Mouse (Mus musculus) kidney, postnatal 10 days (tissue): Measurements from ENCODE around the gene Colgalt2.
A peak's percentile ranks its signal among the peaks of the same experiment; 100 is the strongest.

Experiments
- DNase-seq: peaks from one replicate; pipeline ENCODE4 v3.0.0; 2021; ENCODE audit warnings: mixed read lengths

Gene Colgalt2

DNA sequence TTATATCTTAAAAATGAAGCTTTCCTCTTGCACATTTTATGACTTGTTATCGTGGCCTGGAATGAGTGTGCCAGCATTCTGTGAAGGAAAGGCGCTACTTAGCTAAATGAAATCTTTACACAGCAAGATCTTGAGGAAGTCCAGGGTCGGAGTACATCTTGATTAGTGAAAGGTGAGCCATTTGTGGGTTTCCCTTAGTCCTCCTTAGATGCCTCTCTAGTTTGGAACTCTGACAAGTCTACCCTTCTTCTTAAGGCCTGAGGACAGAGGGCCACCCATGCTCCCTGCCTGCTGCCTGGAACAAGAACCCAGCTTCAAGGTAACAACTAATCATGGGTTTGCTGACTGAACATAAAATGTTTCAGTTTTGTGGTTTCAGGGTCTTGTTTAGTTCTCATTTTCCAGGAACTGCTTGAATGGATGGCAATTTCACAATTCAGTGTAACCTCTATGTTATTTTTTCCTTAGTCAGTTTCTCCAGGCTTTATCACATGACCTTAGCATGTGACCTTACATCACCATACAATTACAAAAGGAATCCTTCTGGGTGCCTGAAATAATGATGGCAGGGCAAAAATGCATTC is 140.8 kb downstream of the Colgalt2 start:
- no peak for DNase-seq

DNA sequence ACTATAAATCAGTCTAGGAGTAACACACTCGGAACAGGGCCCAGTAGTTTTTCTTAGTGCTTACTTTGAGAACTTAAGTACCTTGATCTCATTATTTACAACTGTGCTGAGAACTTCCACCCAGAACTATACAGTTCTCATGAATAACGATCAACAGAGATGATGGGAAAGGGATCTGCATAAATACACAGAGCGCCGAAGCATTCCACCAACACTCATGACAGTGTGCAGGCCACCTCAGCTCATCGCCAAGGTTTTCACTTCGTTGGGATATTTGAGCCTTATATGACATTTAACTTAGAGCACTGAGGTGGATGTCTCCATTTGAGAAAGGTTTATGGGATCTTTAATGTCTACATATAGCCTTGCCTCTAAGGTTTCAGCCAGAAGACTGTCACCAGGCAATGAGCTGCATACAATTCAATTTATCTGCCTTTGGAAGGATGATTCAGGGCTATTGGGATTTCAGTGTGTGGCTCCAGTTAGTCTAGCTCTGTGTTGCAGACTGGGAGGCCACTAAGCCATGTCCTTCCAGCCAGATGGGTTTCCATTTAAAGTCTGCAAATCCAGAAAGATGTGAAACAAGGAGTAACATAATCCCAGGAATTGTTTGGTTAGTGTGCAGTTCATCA is 143.2 kb downstream of the Colgalt2 start:
- DNase-seq: no peak

DNA sequence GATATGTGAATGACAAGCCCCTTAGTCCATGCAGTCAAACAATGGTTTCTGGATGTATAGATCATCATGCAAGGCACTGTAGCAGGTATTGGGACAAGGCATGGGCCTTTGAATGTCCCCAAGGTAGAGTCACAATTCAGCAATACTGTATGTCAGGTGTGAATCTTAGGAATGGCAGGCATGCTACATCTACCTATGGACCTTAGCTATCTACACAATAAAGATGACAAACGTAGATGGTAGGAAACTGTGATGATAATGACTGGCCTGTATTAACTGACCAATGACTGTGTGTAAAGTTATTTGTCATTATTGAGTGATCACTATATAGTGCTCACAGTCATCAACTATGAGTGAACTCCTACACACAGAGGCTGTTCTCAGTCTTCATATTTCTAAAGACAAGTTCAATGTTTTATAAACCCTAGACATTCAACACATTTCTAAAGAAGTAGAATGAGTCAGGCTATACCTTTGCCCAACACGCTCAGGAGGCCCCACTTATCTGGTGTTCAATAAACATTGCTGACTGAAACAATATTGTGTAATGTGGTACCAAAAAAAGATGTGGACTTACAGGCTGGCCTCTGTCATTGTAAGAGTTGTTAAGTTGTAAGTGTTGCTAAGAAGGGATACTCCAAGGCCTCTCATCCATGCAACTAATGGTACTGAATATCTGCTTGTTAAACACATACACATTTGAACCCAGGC is 144.0 kb downstream of the Colgalt2 start:
- no peak for DNase-seq

DNA sequence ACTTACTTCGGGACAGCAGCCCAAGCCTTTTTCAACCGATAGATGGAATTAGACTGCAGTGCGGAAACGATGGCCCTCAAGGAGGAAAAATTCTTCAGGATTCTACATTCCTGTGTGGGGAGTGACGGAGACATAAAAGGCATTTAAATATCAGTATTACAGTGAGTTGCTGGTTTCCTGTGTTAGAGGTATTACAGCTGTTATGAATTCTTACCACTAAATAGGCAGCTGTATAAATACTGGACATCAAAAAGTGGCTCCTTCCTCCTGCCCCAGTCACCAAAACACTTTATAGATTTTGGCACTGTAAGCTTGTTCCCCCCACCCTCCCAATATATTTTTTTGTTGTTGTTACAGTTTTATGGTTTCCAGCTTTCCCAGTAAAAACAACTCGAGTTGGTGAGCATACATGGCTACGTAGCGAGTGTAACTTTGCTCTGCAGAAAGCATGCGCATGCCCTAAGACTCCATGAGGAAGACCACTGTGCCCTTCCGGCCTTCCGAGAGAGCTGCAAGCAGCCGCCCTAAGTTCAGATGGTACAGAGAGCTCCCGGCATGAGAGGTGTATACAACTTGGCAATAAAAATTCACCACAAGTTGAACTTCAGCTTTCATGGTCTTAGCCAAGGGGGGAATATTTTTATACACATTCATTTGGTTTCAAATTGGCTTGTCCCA is 149.6 kb downstream of the Colgalt2 start:
- DNase-seq: no peak

DNA sequence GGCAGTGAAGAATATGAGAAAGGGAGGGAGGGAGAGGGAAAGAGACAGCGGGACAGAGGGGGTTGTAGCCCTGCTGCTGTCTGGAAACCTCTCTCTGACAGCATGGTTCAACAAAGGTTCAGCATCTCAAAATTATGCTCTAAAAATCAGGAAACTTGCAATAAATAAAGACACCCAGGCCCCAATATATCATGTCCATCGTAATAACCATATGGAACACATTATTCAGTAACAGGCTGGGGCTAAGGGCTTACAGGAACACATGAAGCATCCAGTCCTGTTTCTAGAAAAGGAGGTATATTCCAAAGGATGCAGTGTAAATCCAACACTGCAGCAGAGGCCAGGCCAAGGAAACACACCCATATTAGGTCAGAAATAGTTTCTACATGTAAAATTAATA is 150.9 kb downstream of the Colgalt2 start:
- no peak for DNase-seq

DNA sequence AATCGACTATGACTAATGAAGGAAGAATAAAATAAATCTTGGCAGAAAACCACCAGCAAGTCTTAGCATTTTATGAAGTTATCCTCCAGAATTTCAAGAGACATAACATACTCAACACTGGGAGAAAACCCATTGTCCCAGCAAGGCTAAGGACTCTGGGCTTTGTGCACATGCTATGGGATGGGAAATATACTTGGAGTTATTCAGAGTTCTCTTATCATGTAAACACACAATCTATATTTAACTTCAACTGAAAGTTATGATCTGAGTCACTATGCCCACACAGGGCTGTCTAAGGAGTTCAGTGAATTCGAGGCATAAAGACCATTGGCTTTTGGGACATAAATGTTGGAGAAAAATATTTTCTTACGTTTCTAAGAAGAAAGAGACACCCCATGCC is 151.3 kb downstream of the Colgalt2 start:
- DNase-seq: no peak

DNA sequence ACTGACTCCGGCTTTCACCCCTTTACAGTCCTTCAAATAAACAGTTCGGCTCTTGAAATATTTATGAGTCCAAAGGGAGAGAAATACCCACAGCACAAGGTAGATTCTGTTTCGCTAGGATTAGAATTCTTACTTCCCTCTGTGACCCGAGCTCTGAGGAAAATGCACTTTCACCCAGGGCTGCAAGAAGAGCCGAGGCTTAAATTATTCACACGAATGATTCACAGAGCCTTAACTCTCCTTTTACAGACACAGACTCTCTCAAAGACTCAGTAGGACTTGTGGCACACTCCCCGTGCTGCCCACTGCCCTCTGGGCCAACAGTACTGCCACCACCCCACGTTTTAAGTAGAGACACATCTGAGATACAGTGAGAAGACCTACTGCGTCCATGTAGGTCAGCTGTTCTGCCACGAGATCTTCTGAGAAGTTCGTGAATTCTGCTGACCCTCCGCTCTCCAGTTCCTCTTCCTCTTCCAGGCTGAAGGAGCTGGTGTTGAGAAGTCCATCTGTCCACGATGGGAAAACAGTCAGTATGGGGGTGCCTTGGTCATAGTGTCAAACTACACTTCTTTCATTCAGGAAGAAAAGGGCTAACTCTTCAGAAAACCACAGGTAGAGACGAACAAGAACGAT is 154.4 kb downstream of the Colgalt2 start:
- DNase-seq: no peak

DNA sequence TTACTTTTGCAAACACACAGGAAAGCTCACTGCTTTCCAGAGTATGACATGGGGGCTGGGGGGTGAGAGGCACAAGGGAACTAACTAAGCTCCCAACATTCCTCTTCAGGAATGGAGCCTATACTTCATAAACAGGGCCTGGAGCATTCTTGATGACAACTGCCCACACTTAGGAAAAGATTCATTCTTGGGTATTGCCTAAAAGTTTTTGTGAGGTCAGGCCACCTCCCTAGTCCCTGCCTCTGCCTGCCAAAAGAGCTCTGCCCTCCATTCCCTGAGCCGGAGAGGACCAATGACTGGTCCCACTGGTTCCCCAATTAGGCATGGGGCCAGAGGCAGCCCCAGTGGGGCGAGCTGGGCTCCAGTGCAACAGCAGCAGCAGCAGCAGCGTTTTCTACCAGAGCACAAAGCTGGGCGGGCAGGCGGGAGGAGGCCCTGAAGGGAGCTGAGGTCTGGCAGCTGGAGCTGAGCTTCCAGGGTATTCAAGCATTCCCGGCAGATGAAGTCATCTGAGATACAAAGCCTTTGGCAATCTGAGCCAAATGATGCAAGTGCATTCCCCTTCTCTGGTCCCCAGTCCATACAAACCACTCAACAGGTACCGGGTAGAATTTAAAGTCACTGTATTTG is 156.4 kb downstream of the Colgalt2 start:
- DNase-seq: peak; percentile 82

DNA sequence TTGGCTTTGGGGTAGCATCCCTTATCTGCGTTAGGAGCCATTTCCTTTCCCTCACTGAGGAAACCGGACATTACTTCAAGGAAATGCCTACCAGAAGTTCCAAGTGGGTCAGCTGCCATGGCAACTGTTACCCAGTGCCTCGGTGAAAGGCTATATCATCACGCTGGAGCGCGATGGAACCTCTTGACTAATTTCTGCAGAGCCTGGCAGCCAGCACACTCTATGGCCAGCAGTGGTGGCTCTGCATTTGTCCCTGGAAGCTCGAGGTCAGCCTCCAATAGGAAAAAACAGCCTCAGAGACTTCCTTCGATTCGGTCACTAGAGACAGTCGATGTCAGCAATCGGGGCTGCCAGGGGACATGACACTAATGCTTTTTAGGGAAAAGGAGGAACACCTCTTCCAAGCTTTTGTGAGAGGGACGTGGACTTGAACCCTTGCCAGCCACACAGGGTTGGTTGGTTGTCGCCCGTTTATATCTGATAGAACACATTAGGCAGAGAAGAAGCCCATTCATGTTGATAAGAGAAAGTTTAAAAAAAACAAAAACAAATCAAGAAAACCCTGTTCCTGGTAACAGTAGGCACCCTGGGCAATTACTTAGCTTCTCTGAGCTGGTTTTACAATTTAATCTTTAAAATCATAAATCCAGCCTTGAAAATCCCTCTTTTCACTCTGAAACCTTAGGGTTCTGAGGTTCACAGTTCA is 157.1 kb downstream of the Colgalt2 start:
- peak; percentile 63 for DNase-seq
